Mouse (Mus musculus) liver, embryonic 14.5 days (tissue): ENCODE measurements at regions not wholly inside any gene's neighbourhood (a gene's known extent, or its start where the extent isn't known, plus 50 kb on each side); places are given as distances from the start of the nearest gene placed in this dataset.

Experiments
- CTCF ChIP-seq: IDR thresholded peaks from 2 replicates; pipeline ENCODE4 v1.5.1; 2016; ENCODE audit warnings: antibody characterized with exemption, low read depth, control low read depth
- EP300 ChIP-seq: IDR thresholded peaks from 2 replicates; pipeline ENCODE4 v1.6.1; 2016; ENCODE audit warnings: antibody characterized with exemption, low read depth

DNA sequence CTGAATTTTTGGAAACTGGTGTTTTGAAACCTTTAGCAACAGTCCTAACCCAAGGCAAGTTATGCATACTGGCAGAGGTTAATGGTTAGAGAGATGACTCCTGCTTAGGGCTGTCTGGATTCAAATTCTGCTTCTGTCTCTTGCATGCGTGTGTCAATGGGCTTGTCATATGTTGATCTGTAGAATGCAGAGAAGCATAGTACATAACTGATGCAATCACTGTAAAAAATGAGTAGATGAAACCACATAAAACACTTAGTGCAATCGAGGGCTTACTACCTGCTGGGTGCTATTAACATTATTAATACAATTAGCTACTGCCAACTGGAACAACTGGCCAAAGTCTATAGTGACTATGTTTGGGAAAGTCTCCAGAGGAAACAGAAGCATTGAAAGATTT lies 163.3 kb downstream of the Fzd1 start:
- TF ChIP-seq CTCF = no peak
- no peak for TF ChIP-seq EP300
